Mouse (Mus musculus) limb, embryonic 15.5 days (tissue): ENCODE data around the gene Raet1e. TPM values are rescaled to one million over a fixed set of nuclear protein-coding genes. Genes with fewer than 3 reads are reported as not detected.
"Not testable (repeated sequence)": the region's sequence is repeated elsewhere in the genome, so short reads cannot be mapped to it uniquely, and the experiment has no call there.

Experiments used
- ATAC-seq: fragments of 200-750 bp; cut with Nextera tagmentation; 2 replicates; pipeline ENCODE4 v1.8.0; 2017; ENCODE audit warnings: low read depth, moderate TSS enrichment; ENCODE audit not compliant: insufficient number of reproducible peaks, low FRiP score, low TSS enrichment
- H3K27ac ChIP-seq: fragments of 300-500 bp; sonication (generic); 2 replicates; pipeline ENCODE4 v1.5.1; 2015; ENCODE audit warnings: moderate library complexity, mild to moderate bottlenecking, inconsistent platforms
- H3K27me3 ChIP-seq: fragments of 300-500 bp; sonication (generic); 2 replicates; pipeline ENCODE4 v1.6.1; 2015; ENCODE audit warnings: inconsistent platforms
- H3K36me3 ChIP-seq: fragments of 300-500 bp; sonication (generic); 2 replicates; pipeline ENCODE4 v1.6.1; 2015; ENCODE audit warnings: inconsistent platforms
- H3K4me1 ChIP-seq: fragments of 300-500 bp; sonication (generic); 2 replicates; pipeline ENCODE4 v1.6.1; 2015; ENCODE audit warnings: inconsistent platforms
- H3K4me2 ChIP-seq: fragments of 300-500 bp; sonication (generic); 2 replicates; pipeline ENCODE4 v1.6.1; 2015; ENCODE audit warnings: mild to moderate bottlenecking, inconsistent platforms
- H3K4me3 ChIP-seq: fragments of 300-500 bp; sonication (generic); 2 replicates; pipeline ENCODE4 v1.5.1; 2015; ENCODE audit warnings: mild to moderate bottlenecking, inconsistent platforms
- H3K9ac ChIP-seq: fragments of 300-500 bp; sonication (generic); 2 replicates; pipeline ENCODE4 v1.6.1; 2015; ENCODE audit warnings: inconsistent platforms
- H3K9me3 ChIP-seq: fragments of 300-500 bp; sonication (generic); 2 replicates; pipeline ENCODE4 v1.6.1; 2016; ENCODE audit warnings: inconsistent platforms
- WGBS: fragments of 180-500 bp; shearing (Covaris S2); methylation state at CpG from one replicate; pipeline ENCODE4 v1.1.7; 2015; 5-methylcytosine and 5-hydroxymethylcytosine counted together
- polyA plus RNA-seq: library from polyadenylated mRNA; unstranded; fragments of >200 nt; fragmentation: Nextera tagmentation; extraction: Ambion mirVana; gene quantifications from 2 replicates; pipeline ENCODE4 v1.2.1, GENCODE M21; 2015

Raet1e gene
- polyA plus RNA-seq, 1 experiment from 2014 or later: 7.1 TPM

DNA sequence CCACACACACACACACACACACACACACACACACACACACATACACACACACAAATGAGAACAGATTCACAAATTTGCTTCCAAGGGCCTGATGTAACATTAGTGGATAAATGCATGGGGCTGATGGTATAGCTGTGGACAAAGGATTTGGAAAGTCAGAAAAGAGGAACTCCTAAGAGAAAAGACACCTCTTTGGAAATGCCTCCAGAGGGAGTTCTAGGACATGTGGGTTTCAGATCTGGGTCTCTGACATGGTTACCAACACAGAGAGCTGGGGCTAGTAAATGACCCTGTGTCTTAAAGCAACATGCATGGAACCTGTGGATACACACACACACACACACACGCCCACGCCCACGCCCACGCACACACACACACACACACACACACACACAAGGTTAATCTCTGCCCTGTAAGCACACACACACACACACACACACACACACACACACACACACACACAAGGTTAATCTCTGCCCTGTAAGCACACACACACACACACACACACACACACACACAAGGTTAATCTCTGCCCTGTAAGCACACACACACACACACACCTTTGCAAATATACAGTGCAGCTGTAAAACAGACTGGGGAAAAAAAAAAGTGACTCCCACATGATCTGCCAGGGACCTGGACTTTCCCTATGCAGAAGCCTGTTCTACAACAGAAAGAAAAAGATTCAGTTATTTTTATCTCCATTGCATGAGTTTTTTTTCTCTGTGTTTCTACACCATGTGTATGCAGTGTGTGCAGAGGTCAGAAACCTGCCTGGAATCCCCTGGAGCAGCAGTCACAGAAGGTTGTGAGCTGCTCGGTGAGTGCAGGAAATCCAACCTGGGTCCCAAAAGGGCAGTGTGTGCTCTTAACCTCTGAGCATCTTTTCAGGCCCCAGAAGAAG, 14.3 kb downstream of the Raet1e start:
- not testable (repeated sequence) for ATAC-seq, H3K9ac ChIP-seq, H3K36me3 ChIP-seq, H3K4me3 ChIP-seq, H3K9me3 ChIP-seq, H3K4me1 ChIP-seq, H3K27ac ChIP-seq, H3K27me3 ChIP-seq
- peak overlapping the region; percentile 22; the same call in 1 of the 2 replicates for H3K4me2 ChIP-seq
- WGBS: 40% methylated on average over 1 of the region's 5 CpGs

DNA sequence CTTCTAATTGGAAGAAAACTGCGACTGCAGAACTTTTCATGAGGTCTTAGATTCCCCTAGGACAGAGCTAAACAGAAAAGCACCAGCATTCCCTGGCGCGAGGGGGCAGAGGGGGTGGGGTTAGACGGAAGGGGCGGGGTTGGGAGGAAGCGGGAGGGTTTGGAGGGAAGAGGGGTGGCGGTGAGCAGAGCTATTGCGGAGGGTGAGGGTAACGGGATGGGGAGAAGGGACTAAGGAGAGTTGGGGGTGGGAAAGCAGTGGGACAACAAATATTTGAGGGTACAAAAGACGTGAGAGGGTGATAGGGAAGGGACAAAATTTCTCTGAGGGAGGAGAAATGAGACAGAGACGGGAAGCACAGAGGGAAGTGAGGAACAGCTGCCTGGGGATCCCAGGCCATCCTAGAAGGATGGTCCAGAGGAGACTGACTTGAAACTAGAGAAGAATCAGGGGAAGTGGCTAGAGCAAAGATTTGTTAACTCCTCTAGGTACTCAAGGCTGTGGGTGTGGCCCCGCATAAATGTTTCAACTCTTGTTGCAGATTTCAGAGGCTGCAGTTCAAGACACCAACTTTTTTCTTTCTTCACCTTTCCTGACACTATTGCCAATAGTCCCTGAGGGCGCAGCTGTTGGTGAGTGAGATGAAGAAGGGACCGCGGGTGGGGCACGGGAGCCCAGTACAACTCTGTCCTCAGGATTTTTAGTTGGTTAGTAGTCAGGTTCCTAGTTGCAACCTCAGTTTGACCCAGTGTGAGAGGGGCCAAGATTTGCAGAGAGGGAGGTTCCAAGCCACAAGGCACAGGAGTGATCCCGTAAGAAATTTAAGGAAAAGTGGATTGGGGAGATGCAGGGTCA, 15.2 kb downstream of the Raet1e start:
- peak; percentile 58; the same call in 1 of the 2 replicates for ATAC-seq
- H3K4me1 ChIP-seq, H3K9ac ChIP-seq, H3K27me3 ChIP-seq, H3K27ac ChIP-seq, H3K36me3 ChIP-seq, H3K4me3 ChIP-seq, H3K9me3 ChIP-seq: not testable (repeated sequence)
- WGBS: 14% methylated on average over 13 of the region's 17 CpGs
- H3K4me2 ChIP-seq: peak overlapping the region; percentile 22; the same call in 1 of the 2 replicates

DNA sequence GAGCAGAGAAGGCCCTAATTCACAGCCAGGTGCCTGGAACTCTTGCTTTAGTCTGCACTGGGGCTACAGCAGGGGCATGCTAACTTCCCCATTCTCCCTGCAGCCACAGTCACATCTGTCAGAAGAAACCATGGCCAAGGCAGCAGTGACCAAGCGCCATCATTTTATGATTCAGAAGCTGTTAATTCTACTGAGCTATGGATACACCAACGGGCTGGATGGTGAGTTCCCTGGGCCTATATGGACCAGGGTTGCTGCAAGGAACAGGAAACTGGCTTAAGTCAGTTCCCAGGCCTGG, 15.8 kb downstream of the Raet1e start:
- H3K9ac ChIP-seq, H3K27me3 ChIP-seq, H3K4me2 ChIP-seq, H3K9me3 ChIP-seq, H3K27ac ChIP-seq, H3K4me3 ChIP-seq, H3K36me3 ChIP-seq, ATAC-seq, H3K4me1 ChIP-seq: not testable (repeated sequence)
- WGBS: 75% methylated on average over 2 of the region's 2 CpGs

DNA sequence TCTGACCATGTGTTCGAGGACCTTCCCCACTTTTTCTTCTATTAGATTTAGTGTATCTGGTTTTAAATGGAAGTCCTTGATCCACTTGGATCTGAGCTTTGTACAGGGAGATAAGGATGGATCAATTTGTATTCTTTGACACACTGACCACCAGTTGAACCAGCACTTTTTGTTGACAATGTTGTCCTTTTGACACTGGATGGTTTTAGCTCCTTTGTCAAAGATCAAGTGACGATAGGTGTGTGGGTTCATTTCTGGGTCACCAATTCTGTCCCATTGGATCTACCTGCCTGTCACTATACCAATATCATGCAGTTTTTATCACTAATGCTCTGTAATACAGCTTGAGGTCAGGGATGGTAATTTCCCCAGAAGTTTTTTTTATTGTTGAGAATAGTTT, 18.1 kb downstream of the Raet1e start:
- WGBS: 72% methylated on average over 2 of the region's 2 CpGs
- not testable (repeated sequence) for H3K4me1 ChIP-seq, H3K27me3 ChIP-seq, H3K27ac ChIP-seq, H3K4me3 ChIP-seq, H3K9me3 ChIP-seq, H3K9ac ChIP-seq, H3K4me2 ChIP-seq, H3K36me3 ChIP-seq, ATAC-seq

DNA sequence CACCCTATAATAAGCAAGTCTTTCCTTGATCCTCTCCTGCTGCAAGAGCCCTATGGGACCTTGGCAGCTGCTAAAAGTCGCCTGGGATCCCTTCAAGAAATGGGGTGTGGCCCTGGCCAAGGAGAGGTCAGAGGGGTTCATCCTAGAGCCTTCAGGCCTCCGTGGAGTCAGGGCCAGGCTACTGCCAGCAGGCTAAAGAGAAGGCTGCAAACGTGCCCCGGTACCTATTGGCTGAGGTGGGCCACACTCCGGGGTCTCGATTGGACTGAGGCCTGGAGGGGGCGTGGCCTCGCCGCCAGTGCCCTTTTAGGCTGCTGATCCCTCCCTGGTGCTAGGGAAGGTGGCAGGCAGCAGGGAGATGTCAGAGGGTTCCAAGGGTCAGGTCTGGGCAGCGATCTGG, 32.7 kb downstream of the Raet1e start:
- not testable (repeated sequence) for H3K27ac ChIP-seq, H3K36me3 ChIP-seq, H3K9me3 ChIP-seq, H3K4me3 ChIP-seq, H3K4me1 ChIP-seq, ATAC-seq, H3K27me3 ChIP-seq, H3K9ac ChIP-seq, H3K4me2 ChIP-seq
- WGBS: under 1% methylated on average over 8 of the region's 10 CpGs

DNA sequence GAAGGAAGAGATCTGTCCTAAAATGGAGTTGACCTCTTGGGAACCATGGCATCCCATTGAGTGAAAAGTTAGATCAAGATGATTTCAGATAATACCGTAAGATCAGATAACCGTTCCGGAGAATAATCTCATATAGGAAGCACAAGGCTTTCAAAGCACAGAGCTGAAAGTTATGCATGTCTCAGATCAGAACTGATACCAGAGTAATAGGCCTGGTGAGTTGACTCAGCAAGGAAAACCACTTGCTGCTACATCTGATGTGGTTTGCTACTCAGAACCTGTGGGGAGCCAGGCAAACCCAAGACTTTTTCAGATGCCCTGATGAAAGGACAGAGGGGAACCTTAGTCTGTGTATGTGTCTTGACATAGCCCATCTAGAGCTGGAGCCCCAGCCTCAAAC, 43.0 kb downstream of the Raet1e start:
- not testable (repeated sequence) for H3K9ac ChIP-seq, ATAC-seq, H3K4me2 ChIP-seq, H3K27me3 ChIP-seq, H3K4me3 ChIP-seq, H3K27ac ChIP-seq, H3K36me3 ChIP-seq, H3K4me1 ChIP-seq, H3K9me3 ChIP-seq
- WGBS: 92% methylated on average over 2 of the region's 3 CpGs

DNA sequence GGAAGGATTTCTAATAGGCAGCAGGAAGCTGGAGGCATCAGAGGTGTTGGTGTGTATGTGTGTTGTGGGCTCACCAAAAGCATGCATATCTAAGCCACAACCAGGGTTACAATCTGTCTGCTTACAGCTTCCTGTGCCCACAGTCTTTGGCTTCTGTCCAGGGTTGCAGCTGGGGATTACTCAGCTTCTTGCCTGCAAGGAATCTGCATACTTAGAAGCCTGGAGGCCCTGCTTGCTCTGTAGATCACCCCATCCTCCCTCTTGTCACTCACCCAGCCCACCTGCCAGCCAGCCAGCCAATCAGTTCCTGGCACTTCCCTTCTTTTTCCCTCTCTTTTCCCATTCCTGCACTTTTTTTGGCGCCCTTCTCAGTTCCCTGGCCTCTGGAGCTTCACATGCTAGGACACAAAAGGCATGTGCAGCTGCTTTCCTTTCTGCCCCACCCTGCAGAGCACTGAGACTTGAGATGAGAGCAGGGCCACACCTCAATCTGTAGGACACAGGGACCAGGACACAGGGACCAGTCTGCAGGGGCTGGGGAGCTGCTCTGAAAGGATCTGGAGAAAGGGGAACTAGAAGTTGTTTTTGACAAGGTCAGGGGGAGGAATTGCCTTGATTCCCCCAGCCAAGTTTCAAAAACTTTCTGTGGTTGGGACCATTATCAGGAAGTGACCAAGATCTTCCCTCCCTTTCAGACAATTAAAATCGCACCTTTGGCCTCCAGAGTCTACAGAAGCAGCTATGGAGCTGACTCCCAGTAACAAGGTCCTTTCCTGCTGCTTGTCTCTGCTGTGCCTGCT, 44.6 kb downstream of the Raet1e start:
- H3K27me3 ChIP-seq, H3K27ac ChIP-seq, H3K36me3 ChIP-seq, H3K9me3 ChIP-seq, H3K4me2 ChIP-seq, H3K9ac ChIP-seq, H3K4me3 ChIP-seq, H3K4me1 ChIP-seq: not testable (repeated sequence)
- 0 out of 2 replicates have a peak, but pooled peaks have one; percentile 55 for ATAC-seq
- no CpG with 5 or more reads among the region's 2 CpGs for WGBS

DNA sequence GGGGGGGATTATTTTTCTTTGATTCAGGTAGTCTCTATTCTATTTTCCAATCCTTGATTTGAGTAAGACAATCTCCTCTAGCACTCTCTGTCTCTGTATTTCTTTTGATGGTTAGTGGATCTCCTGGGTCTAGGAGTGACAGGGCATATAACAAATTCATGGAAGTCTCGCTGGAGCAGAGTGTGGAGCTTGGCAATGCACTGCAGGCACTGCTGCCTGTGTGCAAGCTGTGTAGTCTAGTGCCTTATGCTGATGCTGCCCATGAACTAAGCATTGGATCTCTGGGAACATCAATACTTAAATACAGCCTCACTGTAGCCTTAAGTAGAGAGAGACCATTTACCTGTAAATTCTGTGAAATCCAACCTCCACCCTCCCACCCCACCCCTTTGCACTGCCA, 48.1 kb downstream of the Raet1e start:
- H3K9me3 ChIP-seq, H3K36me3 ChIP-seq, H3K9ac ChIP-seq, H3K27ac ChIP-seq, ATAC-seq, H3K4me1 ChIP-seq, H3K27me3 ChIP-seq, H3K4me3 ChIP-seq, H3K4me2 ChIP-seq: not testable (repeated sequence)
- 62% methylated on average over 1 of the region's 1 CpGs for WGBS

DNA sequence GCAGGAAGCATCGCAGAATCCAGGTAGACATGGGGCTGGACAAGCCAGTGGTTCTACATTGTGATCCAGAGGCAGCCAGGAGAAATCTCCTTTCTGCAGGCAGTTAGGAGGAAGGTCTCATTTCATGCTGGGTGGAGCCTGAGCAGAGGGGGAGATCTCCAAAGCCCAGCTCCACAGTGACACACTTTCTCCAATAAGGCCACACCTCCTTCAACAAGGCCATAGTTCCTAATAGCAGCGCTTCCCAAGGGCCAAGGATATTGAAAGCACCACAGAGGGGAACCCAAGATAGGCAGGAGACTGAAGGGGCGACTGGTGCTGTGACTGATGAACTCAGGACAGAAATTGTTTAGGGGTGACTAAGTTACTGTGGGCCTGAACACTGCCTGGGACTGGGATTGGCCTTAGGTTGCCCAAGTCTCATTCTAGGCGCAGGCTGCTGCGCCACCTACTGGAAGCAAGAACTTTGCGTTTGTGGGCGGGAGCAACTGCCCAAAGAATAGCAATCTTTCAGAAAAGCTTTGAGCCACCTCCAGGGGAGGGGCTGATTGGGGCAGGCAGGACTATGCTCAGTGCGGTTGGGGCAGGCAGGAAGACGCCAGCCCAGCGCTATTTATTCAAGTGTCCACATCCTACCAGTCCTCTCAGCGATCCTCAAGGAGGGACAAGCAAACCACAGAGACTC, 53.8 kb downstream of the Raet1e start:
- H3K4me3 ChIP-seq, H3K4me2 ChIP-seq, H3K4me1 ChIP-seq, H3K27me3 ChIP-seq, H3K36me3 ChIP-seq, H3K9me3 ChIP-seq, H3K9ac ChIP-seq, H3K27ac ChIP-seq: not testable (repeated sequence)
- 4% methylated on average over 9 of the region's 11 CpGs for WGBS
- ATAC-seq: 0 out of 2 replicates have a peak, but pooled peaks have one; percentile 45

DNA sequence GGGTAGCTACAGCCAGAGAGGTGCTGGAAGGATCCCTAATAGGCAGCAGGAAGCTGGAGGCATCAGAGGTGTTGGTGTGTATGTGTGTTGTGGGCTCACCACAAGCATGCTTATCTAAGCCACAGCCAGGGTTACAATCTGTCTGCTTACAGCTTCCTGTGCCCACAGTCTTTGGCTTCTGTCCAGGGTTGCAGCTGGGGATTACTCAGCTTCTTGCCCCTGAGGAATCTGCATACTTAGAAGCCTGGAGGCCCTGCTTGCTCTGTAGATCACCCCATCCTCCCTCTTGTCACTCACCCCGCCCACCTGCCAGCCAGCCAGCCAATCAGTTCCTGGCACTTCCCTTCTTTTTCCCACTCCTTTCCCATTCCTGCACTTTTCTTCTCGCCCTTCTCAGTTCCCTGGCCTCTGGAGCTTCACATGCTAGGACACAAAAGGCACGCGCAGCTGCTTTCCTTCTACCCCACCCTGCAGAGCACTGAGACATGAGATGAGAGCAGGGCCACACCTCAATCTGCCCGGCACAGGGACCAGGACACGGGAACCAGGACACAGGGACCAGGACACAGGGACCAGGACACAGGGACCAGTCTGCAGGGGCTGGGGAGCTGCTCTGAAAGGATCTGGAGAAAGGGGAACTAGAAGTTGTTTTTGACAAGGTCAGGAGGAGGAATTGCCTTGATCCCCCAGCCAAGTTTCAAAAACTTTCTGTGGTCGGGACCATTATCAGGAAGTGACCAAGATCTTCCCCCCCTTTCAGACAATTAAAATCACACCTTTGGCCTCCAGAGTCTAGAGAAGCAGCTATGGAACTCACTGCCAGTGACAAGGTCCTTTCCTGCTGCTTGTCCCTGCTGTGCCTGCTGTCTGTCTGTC, 65.3 kb downstream of the Raet1e start:
- H3K4me3 ChIP-seq, H3K4me2 ChIP-seq, H3K27me3 ChIP-seq, H3K4me1 ChIP-seq, H3K9me3 ChIP-seq, H3K36me3 ChIP-seq, H3K9ac ChIP-seq, H3K27ac ChIP-seq: not testable (repeated sequence)
- WGBS: no CpG with 5 or more reads among the region's 7 CpGs
- ATAC-seq: peak; percentile 40; the same call in 1 of the 2 replicates

DNA sequence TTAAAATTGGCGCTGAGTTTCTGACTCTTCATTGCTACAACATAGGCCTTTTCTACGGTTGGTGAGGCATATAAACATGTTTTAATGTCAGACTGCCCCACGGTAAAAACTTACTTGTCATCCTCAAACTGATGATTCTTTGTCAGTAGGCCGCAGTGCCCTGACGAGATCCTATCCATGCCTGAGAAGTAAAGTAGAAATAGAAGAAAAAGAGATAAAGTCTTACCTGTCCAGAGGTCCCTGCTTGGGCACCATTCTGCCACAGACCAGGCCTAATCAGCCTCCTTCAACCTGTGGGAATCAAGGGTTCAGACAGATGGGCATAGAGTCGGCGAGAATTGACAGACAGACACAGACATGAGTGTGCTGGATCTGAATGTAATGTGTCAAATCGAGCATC, 106.7 kb downstream of the Raet1e start:
- Histone ChIP-seq H3K4me2 (no peak overlapping the region), H3K27ac (no peak overlapping the region), H3K27me3 (no peaks in the 10 kb centered on the region), H3K9me3 (no peaks in the 10 kb centered on the region), H3K36me3 (no peaks in the 10 kb centered on the region), H3K4me3 (no peak overlapping the region), H3K4me1 (no peaks in the 10 kb centered on the region), H3K9ac (no peak overlapping the region)
- 92% methylated on average over 8 of the region's 8 CpGs for WGBS
- no peak for ATAC-seq
